Mouse (Mus musculus) common myeloid progenitor, adult 5-6 weeks (primary cell): ENCODE measurements at regions not wholly inside any gene's neighbourhood (a gene's known extent, or its start where the extent isn't known, plus 50 kb on each side); places are given as distances from the start of the nearest gene placed in this dataset.

Experiments used
- ATAC-seq: replicated peaks from 2 replicates; pipeline ENCODE4 v1.8.0; 2016; ENCODE audit warnings: low read depth, mild to moderate bottlenecking, moderate TSS enrichment, inconsistent platforms; ENCODE audit not compliant: poor library complexity, severe bottlenecking

DNA sequence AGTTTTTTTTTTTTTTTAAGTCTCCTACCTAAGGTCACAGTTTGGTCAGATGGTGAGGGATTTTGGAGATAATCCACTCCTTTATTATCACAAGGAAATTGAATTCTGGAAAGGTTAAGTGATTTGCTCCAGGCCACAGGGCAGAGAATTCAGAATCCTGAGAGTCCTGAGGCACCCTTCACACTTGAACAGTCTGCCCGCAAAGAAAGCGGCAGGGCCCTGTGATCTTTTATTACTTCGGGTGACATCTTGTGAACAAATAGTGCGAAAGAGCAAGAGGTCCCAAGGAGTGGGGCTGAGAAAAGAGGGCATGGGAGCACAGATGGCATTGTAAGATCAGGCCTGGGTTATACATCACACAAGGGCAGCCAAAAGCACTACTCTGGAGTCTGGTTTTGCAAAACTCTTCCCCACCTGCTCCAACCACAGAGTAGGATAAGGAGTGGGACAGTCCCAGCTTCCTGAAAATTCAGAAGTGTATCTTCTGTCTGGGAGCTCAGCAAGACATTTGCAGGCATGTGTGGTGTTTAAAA is 150.5 kb upstream of the Wdr11 start:
- no peak for ATAC-seq

GRCm38 (mm10) chr7:129469496-129469895 is 122.2 kb upstream of the Wdr11 start:
- ATAC-seq, result peak; percentile 47; the same call in 1 of the 2 replicates

DNA sequence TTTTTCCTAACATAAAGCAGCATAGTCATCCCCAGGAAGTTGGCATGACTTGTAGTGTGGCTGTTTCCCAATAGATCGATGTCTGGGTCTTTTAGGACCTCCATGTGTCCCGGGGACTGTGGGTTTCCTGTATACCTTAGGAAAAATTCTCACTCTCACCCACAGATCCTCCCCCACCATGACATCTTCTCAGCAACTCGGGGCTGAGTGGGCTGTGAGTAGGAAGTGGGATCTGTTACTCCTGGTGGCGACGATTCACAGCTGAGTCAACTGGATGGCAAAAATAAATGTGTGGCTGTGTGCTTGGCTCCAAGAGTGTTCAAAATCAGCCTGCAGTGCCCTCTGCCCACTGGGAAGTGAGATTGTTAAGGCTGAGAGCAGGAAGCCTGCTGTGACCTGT is 107.9 kb upstream of the Wdr11 start:
- no peak for ATAC-seq

- no peak for ATAC-seq
These were observed 84.8 kb upstream of the Wdr11 start for GRCm38 (mm10) chr7:129506894-129507293.

DNA sequence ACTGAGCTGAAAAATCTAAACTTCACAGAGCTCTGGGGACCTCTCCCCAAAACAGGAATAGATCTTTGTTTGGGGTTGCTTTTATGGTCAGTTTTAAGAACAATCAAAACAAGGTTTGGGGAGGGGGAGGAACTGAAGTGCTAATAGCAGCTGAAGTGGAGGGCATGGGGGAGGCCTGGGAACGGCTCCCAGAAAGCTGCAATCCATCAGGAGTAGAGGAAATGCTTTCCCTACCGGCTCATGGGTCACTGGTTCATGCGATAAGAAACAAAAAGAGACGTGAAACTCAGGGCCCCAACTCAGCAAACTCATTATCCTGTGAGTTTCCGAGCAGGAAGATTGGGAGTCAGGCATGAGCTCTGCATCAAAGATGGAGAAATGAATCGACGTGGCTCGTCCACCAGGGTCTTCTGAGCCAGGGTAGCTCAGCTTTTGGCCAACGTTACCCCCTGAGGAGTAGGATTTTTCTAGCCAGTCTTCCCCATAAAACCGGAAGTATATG is 82.0 kb upstream of the Wdr11 start:
- ATAC-seq, result no peak

GRCm38 (mm10) chr7:129514619-129515018 is 77.0 kb upstream of the Wdr11 start:
- ATAC-seq, result no peak

- no peak for ATAC-seq
These were observed 67.2 kb upstream of the Wdr11 start for GRCm38 (mm10) chr7:129524369-129524915.

DNA sequence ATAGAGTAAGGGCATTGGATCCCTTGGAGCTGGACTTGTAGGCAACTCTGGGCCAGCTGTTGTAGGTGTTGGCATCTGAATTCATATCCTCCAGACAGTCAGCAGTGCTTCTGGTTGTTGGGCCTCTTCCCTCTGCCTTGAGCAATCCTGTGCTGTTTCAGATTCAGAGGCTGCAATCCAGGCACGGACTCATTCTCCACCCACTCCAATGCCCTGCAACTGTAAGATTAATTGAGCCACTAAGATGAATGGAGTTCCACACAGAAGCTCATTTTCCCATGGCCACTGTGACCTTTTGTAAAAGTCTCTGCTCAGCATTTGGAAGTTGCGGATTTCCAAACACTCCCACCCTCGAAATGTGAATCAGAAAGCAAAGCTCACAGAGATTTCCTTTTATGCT is 65.7 kb upstream of the Wdr11 start:
- ATAC-seq, result no peak

DNA sequence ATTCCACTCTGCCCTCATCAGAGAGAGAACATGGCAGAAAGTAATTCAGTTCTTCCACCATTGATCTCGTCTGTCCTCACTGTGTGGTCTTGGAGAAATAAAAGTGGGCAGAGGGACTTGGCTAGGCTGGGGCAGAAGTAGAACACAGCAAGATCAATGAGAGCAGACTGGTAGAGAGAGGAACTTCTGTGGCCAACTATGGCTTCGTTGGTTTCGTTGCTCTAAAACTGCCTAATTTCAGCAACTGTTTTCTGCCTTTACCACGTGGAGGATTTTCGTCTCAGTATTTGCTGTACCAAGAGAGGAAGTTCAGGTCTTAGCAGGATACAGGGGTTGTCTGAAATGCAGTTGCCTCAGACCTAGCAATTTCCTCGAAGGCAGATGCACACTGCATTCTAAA is 63.4 kb upstream of the Wdr11 start:
- ATAC-seq, result no peak

GRCm38 (mm10) chr7:129533366-129533905 is 58.2 kb upstream of the Wdr11 start:
- no peak for ATAC-seq
